Mouse (Mus musculus): ENCODE results near the gene Aldob.

- no peak for TF ChIP-seq POLR2A (IDR thresholded peaks at IDR 0.05; ENCODE audit: extremely low read depth, insufficient read depth, low read length)
- no peak for TF ChIP-seq CTCF (IDR thresholded peaks at IDR 0.05; ENCODE audit: extremely low read depth, insufficient read depth, low read length)
Measured at GRCm38 (mm10) chr4:49509183-49509582, 40.2 kb downstream of the Aldob start.
